Mouse (Mus musculus) erythroblast, embryonic 14.5 days (primary cell): ENCODE results near the gene Jaml. TPM values are rescaled to one million over a fixed set of nuclear protein-coding genes. Genes with fewer than 3 reads are reported as not detected.

Experiments
- H3K27me3 ChIP-seq: 2 replicates; pipeline ENCODE4 v1.6.1; 2012; ENCODE audit warnings: inconsistent platforms; ENCODE audit not compliant: control insufficient read depth
- H3K36me3 ChIP-seq: 2 replicates; pipeline ENCODE4 v1.6.1; 2012; ENCODE audit warnings: mild to moderate bottlenecking, inconsistent platforms; ENCODE audit not compliant: control insufficient read depth
- H3K4me1 ChIP-seq: 2 replicates; pipeline ENCODE4 v1.6.1; 2012; ENCODE audit warnings: inconsistent platforms; ENCODE audit not compliant: control insufficient read depth
- H3K4me3 ChIP-seq: replicated peaks from 2 replicates; pipeline ENCODE3; 2012; ENCODE audit warnings: moderate library complexity, mild to moderate bottlenecking, inconsistent platforms
- H3K9me3 ChIP-seq: 2 replicates; pipeline ENCODE4 v1.6.1; 2012; ENCODE audit warnings: low read length, inconsistent platforms, mixed read lengths; ENCODE audit not compliant: control insufficient read depth
- GATA1 ChIP-seq: IDR thresholded peaks from 2 replicates; pipeline ENCODE4 v1.6.1; 2012; ENCODE audit warnings: low read length, inconsistent platforms, mixed read lengths
- TAL1 ChIP-seq: IDR thresholded peaks from 3 replicates; pipeline ENCODE4 v1.6.1; 2012; ENCODE audit warnings: low read length, inconsistent platforms, mixed read lengths
- polyA plus RNA-seq: library from polyadenylated mRNA; stranded (reverse); fragments of >175 nt; gene quantifications from 2 replicates; pipeline ENCODE4 v1.2.3, GENCODE M21; 2012

Gene Jaml
- polyA plus RNA-seq, 1 experiment: not detected

GRCm38 (mm10) chr9:45042947-45043346, 36.0 kb upstream of the Jaml start:
- H3K36me3 ChIP-seq: no peaks in the 10 kb centered on the region; the same call in 1 of the 2 replicates
- TF ChIP-seq GATA1 (no peak), TAL1 (no peak)
- H3K4me3 ChIP-seq: peak overlapping the region; percentile 45
- H3K27me3 ChIP-seq: peaks cover 50% of the 10 kb centered on the region
- no peaks in the 10 kb centered on the region for H3K9me3 ChIP-seq
- no peaks in the 10 kb centered on the region for H3K4me1 ChIP-seq

GRCm38 (mm10) chr9:45046973-45047372, 32.0 kb upstream of the Jaml start:
- Histone ChIP-seq H3K4me3 (no peak overlapping the region), H3K27me3 (peaks cover 22% of the 10 kb centered on the region), H3K36me3 (no peaks in the 10 kb centered on the region; the same call in 1 of the 2 replicates), H3K4me1 (no peaks in the 10 kb centered on the region), H3K9me3 (no peaks in the 10 kb centered on the region)
- TF ChIP-seq TAL1 (no peak), GATA1 (no peak)

GRCm38 (mm10) chr9:45048511-45048910, 30.5 kb upstream of the Jaml start:
- H3K4me3 ChIP-seq: no peak overlapping the region
- H3K9me3 ChIP-seq: no peaks in the 10 kb centered on the region
- peaks cover 11% of the 10 kb centered on the region for H3K27me3 ChIP-seq
- H3K36me3 ChIP-seq: no peaks in the 10 kb centered on the region; the same call in 1 of the 2 replicates
- no peaks in the 10 kb centered on the region for H3K4me1 ChIP-seq
- TF ChIP-seq TAL1: no peak
- no peak for TF ChIP-seq GATA1

GRCm38 (mm10) chr9:45049731-45050130, 29.3 kb upstream of the Jaml start:
- no peaks in the 10 kb centered on the region for H3K9me3 ChIP-seq
- no peak overlapping the region for H3K4me3 ChIP-seq
- H3K36me3 ChIP-seq: no peaks in the 10 kb centered on the region; the same call in 1 of the 2 replicates
- TF ChIP-seq TAL1 (no peak), GATA1 (no peak)
- peaks cover 14% of the 10 kb centered on the region for H3K27me3 ChIP-seq
- H3K4me1 ChIP-seq: no peaks in the 10 kb centered on the region; the same call in 1 of the 2 replicates

GRCm38 (mm10) chr9:45050301-45050700, 28.7 kb upstream of the Jaml start:
- TF ChIP-seq TAL1: no peak
- TF ChIP-seq GATA1: no peak
- H3K4me3 ChIP-seq: no peak overlapping the region
- H3K27me3 ChIP-seq: peaks cover 20% of the 10 kb centered on the region
- H3K36me3 ChIP-seq: no peaks in the 10 kb centered on the region; the same call in 1 of the 2 replicates
- peaks cover 4% of the 10 kb centered on the region for H3K4me1 ChIP-seq
- H3K9me3 ChIP-seq: no peaks in the 10 kb centered on the region; the same call in 1 of the 2 replicates

- Histone ChIP-seq H3K9me3 (no peaks in the 10 kb centered on the region; the same call in 1 of the 2 replicates), H3K27me3 (peaks cover 47% of the 10 kb centered on the region), H3K36me3 (no peaks in the 10 kb centered on the region), H3K4me3 (peak within 1 kb of the TSS; percentile 60), H3K4me1 (peaks cover 6% of the 10 kb centered on the region)
- TF ChIP-seq GATA1: no peak
- no peak for TF ChIP-seq TAL1
Measured at GRCm38 (mm10) chr9:45055082-45055713, 23.8 kb upstream of the Jaml start, which contains the start of gene Mpzl3. TSS of gene Mpzl3 (plus strand) at chr9:45055186.

- H3K4me1 ChIP-seq: peaks cover 6% of the 10 kb centered on the region
- no peak for TF ChIP-seq GATA1
- no peak for TF ChIP-seq TAL1
Measured at GRCm38 (mm10) chr9:45058304-45058940, 20.6 kb upstream of the Jaml start.

GRCm38 (mm10) chr9:45060151-45060550, 18.8 kb upstream of the Jaml start:
- Histone ChIP-seq H3K27me3 (peaks cover 30% of the 10 kb centered on the region), H3K36me3 (no peaks in the 10 kb centered on the region), H3K4me1 (peaks cover 2% of the 10 kb centered on the region), H3K9me3 (no peaks in the 10 kb centered on the region; the same call in 1 of the 2 replicates), H3K4me3 (no peak overlapping the region)
- TF ChIP-seq GATA1 (no peak), TAL1 (no peak)

More at GRCm38 (mm10) chr9:45058304-45058940, 20.6 kb upstream of the Jaml start:
- Histone ChIP-seq H3K27me3 (peaks cover 45% of the 10 kb centered on the region), H3K36me3 (no peaks in the 10 kb centered on the region), H3K9me3 (no peaks in the 10 kb centered on the region; the same call in 1 of the 2 replicates), H3K4me3 (no peak overlapping the region)

- TF ChIP-seq GATA1 (no peak), TAL1 (no peak)
- Histone ChIP-seq H3K36me3 (no peaks in the 10 kb centered on the region), H3K4me1 (no peaks in the 10 kb centered on the region), H3K4me3 (no peak overlapping the region), H3K27me3 (peaks cover 12% of the 10 kb centered on the region), H3K9me3 (no peaks in the 10 kb centered on the region)
Measured at GRCm38 (mm10) chr9:45062677-45063076, 16.3 kb upstream of the Jaml start.
